Mouse (Mus musculus): ENCODE measurements at regions not wholly inside any gene's neighbourhood (a gene's known extent, or its start where the extent isn't known, plus 50 kb on each side); places are given as distances from the start of the nearest gene placed in this dataset.

GRCm38 (mm10) chr4:64832882-64833281 lies 291.1 kb upstream of the Pappa start:
- peak; percentile 68 for DNase-seq (ENCODE audit: low read depth)

- DNase-seq (ENCODE audit: low read depth) = peak; percentile 46
These were observed 249.5 kb upstream of the Pappa start for GRCm38 (mm10) chr4:64874521-64874920.

GRCm38 (mm10) chr4:64876924-64877323 lies 247.1 kb upstream of the Pappa start:
- DNase-seq (ENCODE audit: low read depth) = no peak

- DNase-seq (ENCODE audit: low read depth) = peak; percentile 83
These were observed 226.0 kb upstream of the Pappa start for GRCm38 (mm10) chr4:64897935-64898334.

GRCm38 (mm10) chr4:64901091-64901845 lies 222.7 kb upstream of the Pappa start:
- peak; percentile 90 for DNase-seq (ENCODE audit: low read depth)

- no peak for DNase-seq (ENCODE audit: low read depth)
These were observed 200.2 kb upstream of the Pappa start for GRCm38 (mm10) chr4:64923751-64924150.

- DNase-seq (ENCODE audit: low read depth) = no peak
These were observed 195.4 kb upstream of the Pappa start for GRCm38 (mm10) chr4:64928553-64928952.

GRCm38 (mm10) chr4:64945547-64945946 lies 178.4 kb upstream of the Pappa start:
- no peak for DNase-seq (ENCODE audit: low read depth)

- no peak for DNase-seq (ENCODE audit: low read depth)
These were observed 171.3 kb upstream of the Pappa start for GRCm38 (mm10) chr4:64952651-64953050.

- no peak for DNase-seq (ENCODE audit: low read depth)
These were observed 165.1 kb upstream of the Pappa start for GRCm38 (mm10) chr4:64958843-64959242.

- peak; percentile 80 for DNase-seq (ENCODE audit: low read depth)
These were observed 162.2 kb upstream of the Pappa start for GRCm38 (mm10) chr4:64961796-64962195.

Measured in NIH3T3 (cell line).